Mouse (Mus musculus) hindbrain, embryonic 10.5 days (tissue): ENCODE data around the gene Gpr84. TPM values are rescaled to one million over a fixed set of nuclear protein-coding genes. Genes with fewer than 3 reads are reported as not detected.

Experiments
- DNase-seq: peaks from one replicate; pipeline ENCODE4 v3.0.0-alpha.2; 2017; ENCODE audit warnings: low spot score
- H3K27ac ChIP-seq: fragments of 300-500 bp; sonication (generic); 2 replicates; pipeline ENCODE4 v1.5.1; 2016; ENCODE audit warnings: mild to moderate bottlenecking, moderate library complexity
- H3K27me3 ChIP-seq: fragments of 300-500 bp; sonication (generic); 2 replicates; pipeline ENCODE4 v1.6.1; 2016; ENCODE audit warnings: mild to moderate bottlenecking; ENCODE audit not compliant: poor library complexity, insufficient read depth, severe bottlenecking
- H3K36me3 ChIP-seq: fragments of 300-500 bp; sonication (generic); 2 replicates; pipeline ENCODE4 v1.6.1; 2016; ENCODE audit warnings: mild to moderate bottlenecking, moderate library complexity
- H3K4me1 ChIP-seq: fragments of 300-500 bp; sonication (generic); replicated peaks from 2 replicates; pipeline ENCODE4 v1.6.1; 2016; ENCODE audit warnings: mild to moderate bottlenecking
- H3K4me3 ChIP-seq: fragments of 300-500 bp; sonication (generic); 2 replicates; pipeline ENCODE4 v1.5.1; 2016; ENCODE audit warnings: mild to moderate bottlenecking, moderate library complexity
- H3K9me3 ChIP-seq: fragments of 300-500 bp; sonication (generic); 2 replicates; pipeline ENCODE4 v1.6.1; 2016; ENCODE audit warnings: mild to moderate bottlenecking, moderate library complexity
- WGBS: fragments of 180-500 bp; shearing (Covaris S2); methylation state at CpG from one replicate; pipeline ENCODE4 v1.1.7; 2016; 5-methylcytosine and 5-hydroxymethylcytosine counted together
- polyA plus RNA-seq: library from polyadenylated mRNA; unstranded; fragments of >200 nt; fragmentation: Nextera tagmentation; extraction: Ambion mirVana; gene quantifications from 2 replicates; pipeline ENCODE4 v1.2.1, GENCODE M21; 2016

Gpr84 gene
- polyA plus RNA-seq, 1 experiment from 2014 or later, result 0.31 TPM

DNA sequence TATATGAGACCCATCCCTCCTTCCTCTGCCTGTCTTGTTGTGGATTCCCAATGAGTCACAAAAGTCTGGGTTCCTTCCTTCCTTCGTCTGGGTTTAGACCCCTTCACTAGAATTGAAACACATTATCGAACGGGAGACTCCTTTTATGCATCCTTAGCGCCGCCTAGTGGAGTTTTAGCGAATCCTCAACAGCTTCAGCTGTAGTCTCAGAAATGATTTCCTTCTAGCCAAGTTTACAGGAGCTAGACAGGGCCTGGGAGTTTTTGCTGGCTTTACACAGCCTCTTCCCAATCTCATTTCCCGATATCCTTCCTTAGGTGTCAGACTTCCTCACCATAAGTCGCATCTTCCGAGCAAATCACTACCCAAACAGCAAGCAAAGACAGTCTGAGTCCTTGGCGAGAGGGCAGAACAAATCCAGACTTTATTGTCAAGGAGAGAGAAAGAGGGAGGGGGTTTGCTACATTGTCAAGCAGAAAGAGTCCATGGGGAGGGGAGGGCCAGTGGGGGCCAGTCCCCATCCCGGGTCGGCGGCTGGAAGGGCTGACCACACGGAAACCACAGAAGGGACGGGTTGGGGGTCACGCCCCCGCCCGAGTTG, 3.2 kb upstream of the Gpr84 start:
- peak; percentile 69 for DNase-seq
- Histone ChIP-seq H3K9me3 (no peaks in the 10 kb centered on the region), H3K27me3 (peaks cover 23% of the 10 kb centered on the region), H3K4me1 (peaks cover 50% of the 10 kb centered on the region), H3K36me3 (peaks cover 46% of the 10 kb centered on the region), H3K27ac (peak overlapping the region; percentile 82), H3K4me3 (peak overlapping the region; percentile 52)
- 12% methylated on average over 18 of the region's 18 CpGs for WGBS

GRCm38 (mm10) chr15:103308876-103309580, 1.4 kb downstream of the Gpr84 start:
- no peak for DNase-seq
- peaks cover 30% of the 10 kb centered on the region for H3K27me3 ChIP-seq
- peak overlapping the region; percentile 23; the same call in 1 of the 2 replicates for H3K4me3 ChIP-seq
- H3K9me3 ChIP-seq, result no peaks in the 10 kb centered on the region
- peaks cover 56% of the 10 kb centered on the region for H3K4me1 ChIP-seq
- 64% methylated on average over 26 of the region's 26 CpGs for WGBS
- peaks cover under 1% of the 10 kb centered on the region; the same call in 1 of the 2 replicates for H3K36me3 ChIP-seq
- peak overlapping the region; percentile 30; the same call in 1 of the 2 replicates for H3K27ac ChIP-seq

- H3K27ac ChIP-seq, result peak overlapping the region; percentile 30
- H3K4me1 ChIP-seq, result peaks cover 56% of the 10 kb centered on the region
- no peaks in the 10 kb centered on the region for H3K36me3 ChIP-seq
- DNase-seq, result no peak
- WGBS, result 43% methylated on average over 28 of the region's 28 CpGs
- H3K9me3 ChIP-seq, result no peaks in the 10 kb centered on the region
- H3K27me3 ChIP-seq, result peaks cover 30% of the 10 kb centered on the region
- peak overlapping the region; percentile 23; the same call in 1 of the 2 replicates for H3K4me3 ChIP-seq
Observed at GRCm38 (mm10) chr15:103308056-103308875, 2.1 kb downstream of the Gpr84 start.

GRCm38 (mm10) chr15:103307125-103307524, 3.3 kb downstream of the Gpr84 start:
- peak overlapping the region; percentile 97 for H3K27ac ChIP-seq
- H3K4me3 ChIP-seq, result no peak overlapping the region
- peaks cover 61% of the 10 kb centered on the region for H3K4me1 ChIP-seq
- H3K36me3 ChIP-seq, result no peaks in the 10 kb centered on the region
- 1% methylated on average over 7 of the region's 7 CpGs for whole genome bisulfite sequencing
- no peaks in the 10 kb centered on the region for H3K9me3 ChIP-seq
- DNase-seq, result peak; percentile 93
- H3K27me3 ChIP-seq, result peaks cover 30% of the 10 kb centered on the region

DNA sequence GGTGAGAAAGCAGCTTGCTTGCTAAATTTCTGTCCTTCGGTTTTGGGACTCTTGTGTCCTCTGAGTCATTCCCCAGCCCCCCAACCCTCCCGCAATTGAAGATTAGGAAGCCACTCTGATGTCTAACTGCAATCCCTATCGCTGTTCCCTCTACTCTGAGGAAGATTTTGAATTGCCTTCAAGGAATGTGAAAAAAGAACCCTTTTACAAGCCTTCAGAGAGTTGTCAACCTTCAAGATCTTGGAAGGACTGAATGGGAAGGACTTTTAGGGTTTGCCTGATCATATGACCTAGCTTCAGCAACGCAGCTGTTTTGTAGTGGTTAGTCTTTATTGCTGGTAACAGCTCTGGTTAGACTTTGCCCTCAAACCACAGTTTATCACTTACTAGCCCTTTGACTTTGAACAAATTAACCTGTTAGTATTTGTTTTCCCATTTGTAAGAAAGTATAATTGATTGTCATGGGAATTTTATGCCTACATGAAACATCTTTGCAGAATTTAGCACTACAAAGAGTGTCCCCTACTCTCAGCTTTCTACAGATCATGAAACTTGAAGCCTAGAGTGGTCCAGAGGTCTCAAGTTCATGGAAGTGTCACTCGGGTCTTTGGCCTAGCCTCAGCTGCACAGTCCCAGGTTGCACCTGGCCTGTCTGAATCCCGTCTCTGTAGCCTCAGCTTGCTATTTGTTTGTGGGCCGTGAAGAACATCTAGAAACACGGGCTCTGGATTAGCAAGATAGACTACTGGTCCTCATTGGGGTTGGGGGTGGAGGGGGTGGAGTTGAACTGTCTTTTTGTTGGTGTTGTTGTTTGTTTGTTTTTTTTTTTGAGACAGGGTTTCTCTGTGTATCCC, 4.4 kb downstream of the Gpr84 start:
- peaks cover 72% of the 10 kb centered on the region for H3K4me1 ChIP-seq
- peaks cover 30% of the 10 kb centered on the region for H3K27me3 ChIP-seq
- H3K9me3 ChIP-seq, result no peaks in the 10 kb centered on the region
- H3K36me3 ChIP-seq, result no peaks in the 10 kb centered on the region
- no peak for DNase-seq
- H3K4me3 ChIP-seq, result peak overlapping the region; percentile 57
- 36% methylated on average over 8 of the region's 8 CpGs for WGBS
- peak overlapping the region; percentile 97 for H3K27ac ChIP-seq

GRCm38 (mm10) chr15:103305070-103305678, 5.2 kb downstream of the Gpr84 start:
- Histone ChIP-seq H3K36me3 (no peaks in the 10 kb centered on the region), H3K27me3 (peaks cover 28% of the 10 kb centered on the region), H3K4me3 (peak overlapping the region; percentile 57), H3K27ac (peak overlapping the region; percentile 97), H3K4me1 (peaks cover 81% of the 10 kb centered on the region), H3K9me3 (no peaks in the 10 kb centered on the region)
- under 1% methylated on average over 71 of the region's 71 CpGs for WGBS
- DNase-seq, result peak; percentile 99

- Histone ChIP-seq H3K4me1 (peaks cover 87% of the 10 kb centered on the region), H3K27ac (peak overlapping the region; percentile 97), H3K36me3 (no peaks in the 10 kb centered on the region), H3K4me3 (peak overlapping the region; percentile 57), H3K9me3 (no peaks in the 10 kb centered on the region), H3K27me3 (peaks cover 22% of the 10 kb centered on the region)
- no peak for DNase-seq
- WGBS, result under 1% methylated on average over 9 of the region's 9 CpGs
Observed at GRCm38 (mm10) chr15:103304616-103304969, 5.8 kb downstream of the Gpr84 start.

DNA sequence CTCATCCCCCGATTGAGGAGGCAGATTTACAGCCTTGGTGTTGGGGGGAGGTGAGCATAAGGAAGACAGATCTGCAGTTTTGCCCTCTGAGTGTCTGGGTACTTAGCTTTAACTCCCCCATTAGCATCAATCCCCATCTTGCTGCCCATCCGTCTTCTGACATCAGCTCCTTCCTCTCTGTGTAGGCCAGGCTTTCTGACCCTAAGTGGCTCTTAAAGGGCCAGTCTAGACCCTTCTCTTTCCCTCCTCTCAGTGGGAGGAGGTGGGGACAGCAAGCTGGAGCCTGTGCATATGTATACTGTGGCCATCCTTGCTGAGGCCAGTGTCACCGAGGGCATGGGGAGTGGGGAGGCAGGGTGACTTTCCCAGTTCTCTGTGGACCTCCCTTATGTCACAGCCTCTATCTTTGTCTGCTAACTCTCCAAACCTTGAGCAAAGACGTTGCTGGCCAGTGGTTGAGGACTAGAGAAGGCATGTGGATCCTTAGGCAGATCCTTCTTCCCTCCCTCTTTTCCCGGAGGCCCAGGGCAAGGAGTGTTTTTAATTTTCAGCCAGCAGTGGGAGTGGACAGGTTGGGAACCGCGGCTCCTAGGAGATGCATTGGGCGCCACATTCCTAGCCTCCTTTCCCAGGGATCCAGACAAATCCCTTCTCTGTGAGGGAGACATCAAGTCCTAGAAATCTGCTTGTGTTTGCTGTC, 6.3 kb downstream of the Gpr84 start:
- peak; percentile 46 for DNase-seq
- Histone ChIP-seq H3K36me3 (peaks cover 4% of the 10 kb centered on the region), H3K27me3 (peaks cover 17% of the 10 kb centered on the region), H3K27ac (peak overlapping the region; percentile 97), H3K9me3 (no peaks in the 10 kb centered on the region), H3K4me3 (peak overlapping the region; percentile 57), H3K4me1 (peaks cover 90% of the 10 kb centered on the region)
- 8% methylated on average over 8 of the region's 8 CpGs for WGBS

GRCm38 (mm10) chr15:103302341-103303021, 7.9 kb downstream of the Gpr84 start:
- Histone ChIP-seq H3K27me3 (0 out of 2 replicates have a peak, but pooled peaks cover 1% of the 10 kb centered on the region), H3K9me3 (no peaks in the 10 kb centered on the region), H3K36me3 (peaks cover 19% of the 10 kb centered on the region), H3K27ac (peak overlapping the region; percentile 97), H3K4me1 (peaks cover 97% of the 10 kb centered on the region), H3K4me3 (peak overlapping the region; percentile 13; the same call in 1 of the 2 replicates)
- DNase-seq, result peak; percentile 56
- WGBS, result 38% methylated on average over 6 of the region's 6 CpGs

GRCm38 (mm10) chr15:103301547-103302340, 8.7 kb downstream of the Gpr84 start:
- Histone ChIP-seq H3K36me3 (peaks cover 27% of the 10 kb centered on the region), H3K27ac (peak overlapping the region; percentile 97), H3K4me1 (peaks cover 97% of the 10 kb centered on the region), H3K27me3 (no peaks in the 10 kb centered on the region), H3K4me3 (peak overlapping the region; percentile 36; the same call in 1 of the 2 replicates), H3K9me3 (no peaks in the 10 kb centered on the region)
- WGBS, result 26% methylated on average over 5 of the region's 5 CpGs
- peak; percentile 37 for DNase-seq
